Mouse (Mus musculus): ENCODE data around the gene Rpl27. TPM values are rescaled to one million over a fixed set of nuclear protein-coding genes. Genes with fewer than 3 reads are reported as not detected.

The Rpl27 gene
- polyA plus RNA-seq, 1 experiment from 2014 or later = 395 TPM

Other genes starting within 250 kb of the Rpl27 start
- 11.1 and 11.5 TPM in 2 replicates for gene Ezh1, start 215.8 kb upstream of the Rpl27 start, polyA plus RNA-seq (2014; fragmentation: Nextera tagmentation; extraction: Ambion mirVana)
- gene Ramp2, start 196.3 kb upstream of the Rpl27 start, polyA plus RNA-seq (2014; fragmentation: Nextera tagmentation; extraction: Ambion mirVana) = 63.0 and 71.9 TPM in 2 replicates
- 117 and 119 TPM in 2 replicates for gene Vps25, start 188.6 kb upstream of the Rpl27 start, polyA plus RNA-seq (2014; fragmentation: Nextera tagmentation; extraction: Ambion mirVana)
- gene Wnk4, start 181.7 kb upstream of the Rpl27 start, polyA plus RNA-seq (2014; fragmentation: Nextera tagmentation; extraction: Ambion mirVana) = 5.2 and 6.0 TPM in 2 replicates
- 1.3 and 1.7 TPM in 2 replicates for gene Cntd1, start 163.3 kb upstream of the Rpl27 start, polyA plus RNA-seq (2014; fragmentation: Nextera tagmentation; extraction: Ambion mirVana)
- 213 and 217 TPM in 2 replicates for gene Coa3, start 163.2 kb upstream of the Rpl27 start, polyA plus RNA-seq (2014; fragmentation: Nextera tagmentation; extraction: Ambion mirVana)
- gene Becn1, start 140.0 kb upstream of the Rpl27 start, polyA plus RNA-seq (2014; fragmentation: Nextera tagmentation; extraction: Ambion mirVana) = 166 and 178 TPM in 2 replicates
- 138 and 143 TPM in 2 replicates for gene Psme3, start 126.1 kb upstream of the Rpl27 start, polyA plus RNA-seq (2014; fragmentation: Nextera tagmentation; extraction: Ambion mirVana)
- gene Aoc2, start 117.2 kb upstream of the Rpl27 start, polyA plus RNA-seq (2014; fragmentation: Nextera tagmentation; extraction: Ambion mirVana) = 1.4 and 1.8 TPM in 2 replicates
- gene Aoc3, start 111.7 kb upstream of the Rpl27 start, polyA plus RNA-seq (2014; fragmentation: Nextera tagmentation; extraction: Ambion mirVana) = 0.10 TPM in 1 of 2 replicates, not detected in the other
- not detected in 2 replicates for gene G6pc, start 74.7 kb upstream of the Rpl27 start, polyA plus RNA-seq (2014; fragmentation: Nextera tagmentation; extraction: Ambion mirVana)
- gene Aarsd1, start 24.7 kb upstream of the Rpl27 start, polyA plus RNA-seq (2014; fragmentation: Nextera tagmentation; extraction: Ambion mirVana) = 90.9 and 97.5 TPM in 2 replicates
- gene Gm27029, start 17.5 kb upstream of the Rpl27 start, polyA plus RNA-seq (2014; fragmentation: Nextera tagmentation; extraction: Ambion mirVana) = 9.3 and 10.3 TPM in 2 replicates
- gene Rundc1, start 17.2 kb upstream of the Rpl27 start, polyA plus RNA-seq (2014; fragmentation: Nextera tagmentation; extraction: Ambion mirVana) = 14.2 and 16.9 TPM in 2 replicates
- 3.1 and 3.5 TPM in 2 replicates for gene Ptges3l, start 17.0 kb upstream of the Rpl27 start, polyA plus RNA-seq (2014; fragmentation: Nextera tagmentation; extraction: Ambion mirVana)
- 4.5 and 5.0 TPM in 2 replicates for gene Ifi35, start 6.1 kb downstream of the Rpl27 start, polyA plus RNA-seq (2014; fragmentation: Nextera tagmentation; extraction: Ambion mirVana)
- 88.0 and 127 TPM in 2 replicates for gene Rnd2, start 22.7 kb downstream of the Rpl27 start, polyA plus RNA-seq (2014; fragmentation: Nextera tagmentation; extraction: Ambion mirVana)
- 74.5 and 89.4 TPM in 2 replicates for gene Vat1, start 23.9 kb downstream of the Rpl27 start, polyA plus RNA-seq (2014; fragmentation: Nextera tagmentation; extraction: Ambion mirVana)
- 19.7 and 20.2 TPM in 2 replicates for gene Brca1, start 109.7 kb downstream of the Rpl27 start, polyA plus RNA-seq (2014; fragmentation: Nextera tagmentation; extraction: Ambion mirVana)
- 83.0 and 93.1 TPM in 2 replicates for gene Nbr1, start 109.9 kb downstream of the Rpl27 start, polyA plus RNA-seq (2014; fragmentation: Nextera tagmentation; extraction: Ambion mirVana)
- gene Tmem106a, start 139.9 kb downstream of the Rpl27 start, polyA plus RNA-seq (2014; fragmentation: Nextera tagmentation; extraction: Ambion mirVana) = 3.4 and 3.5 TPM in 2 replicates
- not detected in 2 replicates for gene Gm11634, start 157.0 kb downstream of the Rpl27 start, polyA plus RNA-seq (2014; fragmentation: Nextera tagmentation; extraction: Ambion mirVana)
- 34.5 and 35.5 TPM in 2 replicates for gene Rdm1, start 184.9 kb downstream of the Rpl27 start, polyA plus RNA-seq (2014; fragmentation: Nextera tagmentation; extraction: Ambion mirVana)
- 14.1 and 14.2 TPM in 2 replicates for gene Arl4d, start 223.2 kb downstream of the Rpl27 start, polyA plus RNA-seq (2014; fragmentation: Nextera tagmentation; extraction: Ambion mirVana)

All from hindbrain, embryonic 11.5 days (tissue).